Mouse (Mus musculus) frontal cortex, adult (tissue): ENCODE data around the gene Msi2.

Experiments
- ATAC-seq: cut with Nextera tagmentation; 2 replicates; pipeline ENCODE4 v1.9.2; 2017; ENCODE audit warnings: mild to moderate bottlenecking, moderate library complexity, mixed read lengths; ENCODE audit not compliant: low TSS enrichment

Msi2 gene

DNA sequence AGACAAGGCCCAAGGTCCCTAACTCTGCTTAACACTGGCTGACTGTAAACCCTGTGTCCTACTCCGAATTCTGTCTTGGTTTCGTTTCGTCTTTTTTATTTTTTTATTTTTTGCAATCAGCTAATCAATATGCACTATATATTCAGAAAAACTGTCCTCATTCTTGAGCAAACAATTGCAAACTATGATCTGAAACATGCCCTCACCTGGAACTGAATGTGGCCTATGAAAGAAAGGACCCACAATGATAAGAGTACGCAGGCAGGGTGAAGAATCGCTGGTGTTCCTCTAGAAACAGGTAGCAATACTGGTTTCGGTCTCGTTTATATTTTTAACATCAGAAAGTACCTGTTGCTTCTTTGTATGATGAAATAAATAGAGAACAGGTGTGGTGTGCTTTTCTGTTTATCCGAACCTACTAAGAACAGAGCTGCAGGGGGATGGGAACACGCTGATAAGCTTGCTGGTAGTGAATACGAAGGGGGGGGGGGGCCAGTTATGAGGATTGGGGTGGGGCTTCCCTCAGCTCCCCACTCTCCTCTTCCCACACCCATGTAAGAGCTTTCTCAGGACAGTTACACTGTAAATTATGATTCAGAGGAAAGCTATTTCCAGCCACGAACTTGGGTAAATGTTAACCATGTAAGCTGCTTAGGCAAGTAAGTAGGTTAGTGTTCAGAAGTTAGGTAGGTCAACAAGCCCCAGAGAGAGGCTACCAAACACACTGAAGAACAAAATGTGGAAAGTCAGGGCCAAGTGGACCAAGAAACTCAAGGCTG lies 103.6 kb downstream of the Msi2 start:
- no peak for ATAC-seq

DNA sequence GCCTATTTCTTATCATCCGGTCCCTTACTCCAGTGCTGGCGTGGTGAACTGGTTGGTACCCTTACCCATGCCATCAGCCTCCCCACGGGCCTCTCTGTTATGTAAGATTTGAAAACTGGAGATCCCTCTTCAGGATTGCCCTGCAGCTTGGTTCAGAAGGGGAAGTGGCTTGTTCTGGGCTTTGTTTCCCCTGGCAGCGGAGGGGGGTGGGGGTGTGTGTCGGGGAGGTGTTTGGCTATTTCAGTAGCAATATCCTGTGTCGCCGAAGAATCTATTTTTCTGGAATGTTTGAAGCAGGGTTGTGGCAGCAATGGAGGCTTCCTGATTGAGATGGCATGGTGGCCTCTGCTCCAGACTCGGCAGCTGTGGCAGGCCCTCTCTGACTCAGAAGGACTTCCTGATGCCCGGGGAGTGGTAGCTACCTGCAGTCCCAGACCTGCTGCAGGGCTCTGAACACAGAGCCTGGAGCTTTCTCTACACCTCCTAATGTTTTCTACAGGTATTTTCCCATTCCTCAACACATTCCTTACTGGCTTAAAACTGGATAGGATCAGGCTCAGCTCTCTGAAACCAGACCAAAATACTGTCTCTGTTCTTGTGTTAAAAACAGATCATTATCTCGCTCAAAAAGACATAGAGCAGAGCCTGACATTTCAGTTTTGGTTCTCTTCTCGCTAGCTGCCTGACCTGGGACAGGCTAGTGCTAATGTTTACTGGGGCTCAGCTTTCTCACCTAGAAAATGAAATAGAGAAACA lies 104.4 kb downstream of the Msi2 start:
- no peak for ATAC-seq

DNA sequence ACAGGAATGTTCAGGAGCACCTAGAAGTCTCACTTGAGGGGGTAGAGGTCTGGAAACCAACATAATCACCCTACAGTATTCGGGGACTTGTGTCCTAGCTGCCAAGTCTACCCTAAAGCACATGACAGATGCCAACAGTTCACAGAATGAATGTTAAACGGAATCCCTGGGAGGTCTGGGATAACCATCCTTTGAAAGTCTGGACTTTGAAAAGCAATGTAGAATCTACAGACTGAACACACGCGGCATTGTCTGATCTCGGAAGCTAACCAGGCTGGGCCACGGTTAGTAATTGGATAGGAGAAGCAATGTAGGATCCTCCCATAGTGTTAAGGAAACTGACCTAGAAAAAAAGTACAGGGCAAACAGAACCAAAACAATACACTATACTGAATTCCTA lies 105.3 kb downstream of the Msi2 start:
- ATAC-seq, result no peak

DNA sequence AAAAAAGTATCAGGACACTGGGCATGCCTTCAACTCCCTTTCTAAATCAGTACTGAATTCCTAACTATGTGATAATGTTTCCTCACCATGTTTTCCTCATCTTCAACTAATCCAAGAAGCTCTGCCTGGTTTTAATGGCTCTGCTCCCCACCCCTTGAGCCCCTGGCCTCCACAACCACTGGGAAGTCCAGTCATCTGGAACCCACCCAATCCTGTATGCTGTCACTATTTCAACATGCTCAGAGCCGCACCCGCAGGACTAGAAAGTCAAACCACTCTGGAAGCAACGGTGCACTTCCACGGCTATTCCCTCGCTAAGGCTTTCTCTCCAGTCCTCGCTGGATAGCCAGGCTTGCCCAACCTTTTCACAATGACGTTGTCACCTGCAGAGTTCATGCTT lies 106.2 kb downstream of the Msi2 start:
- ATAC-seq, result no peak

DNA sequence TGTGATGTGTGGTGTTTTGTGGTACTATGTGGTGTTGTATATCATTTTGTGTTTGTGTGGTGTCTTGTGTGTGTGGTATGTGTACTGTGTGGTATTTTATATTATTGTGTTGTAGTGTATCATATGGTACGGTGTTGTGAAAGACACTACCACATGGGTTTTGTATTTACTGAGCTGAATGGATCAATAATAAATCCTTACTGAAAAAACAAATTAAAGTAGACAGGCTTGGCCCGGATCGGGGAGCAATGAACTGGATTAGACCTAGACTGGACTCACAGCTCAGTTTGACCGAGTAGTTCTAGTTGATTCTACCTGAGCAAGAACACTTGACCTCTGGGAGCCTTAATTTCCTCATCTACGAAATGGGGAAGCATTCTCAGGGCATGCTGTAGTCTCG lies 107.5 kb downstream of the Msi2 start:
- no peak for ATAC-seq

DNA sequence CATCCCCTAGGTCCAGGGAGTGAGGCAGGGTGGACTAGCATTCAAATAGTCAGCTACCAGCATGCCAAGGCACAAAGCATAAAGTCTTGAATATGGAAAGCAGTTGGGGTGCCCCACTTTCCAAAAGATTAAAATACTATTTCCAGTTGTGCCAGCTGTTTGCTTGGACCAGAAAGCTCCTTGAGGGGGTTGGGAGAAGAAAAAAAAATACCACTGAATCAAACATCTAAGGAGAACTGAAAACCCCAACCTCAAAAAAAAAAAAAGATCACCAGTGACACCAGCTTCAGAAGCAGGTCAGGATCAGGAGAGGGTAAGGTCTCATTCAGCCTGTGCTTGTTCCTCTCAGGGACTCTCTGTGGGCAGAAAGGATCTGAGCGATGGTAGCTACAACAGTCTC lies 108.2 kb downstream of the Msi2 start:
- ATAC-seq, result no peak

DNA sequence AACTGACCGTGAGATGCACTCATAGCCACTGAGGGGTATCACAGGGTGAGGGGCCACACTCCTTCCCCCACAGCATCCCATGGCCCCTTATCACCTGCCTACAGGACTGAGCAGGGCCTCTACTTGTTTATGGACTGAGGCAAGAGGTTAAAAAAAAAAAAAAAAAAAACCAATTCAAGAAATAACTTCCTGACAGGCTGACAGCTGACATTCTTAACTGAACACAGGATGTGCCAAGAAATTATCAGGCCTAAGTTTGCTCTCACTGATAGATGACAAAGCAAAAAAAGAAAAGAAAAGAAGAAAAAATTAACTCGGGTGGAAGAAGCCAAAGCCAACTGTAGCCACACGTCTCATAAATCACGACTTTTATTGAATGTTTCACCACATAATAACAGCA lies 109.7 kb downstream of the Msi2 start:
- ATAC-seq, result no peak

DNA sequence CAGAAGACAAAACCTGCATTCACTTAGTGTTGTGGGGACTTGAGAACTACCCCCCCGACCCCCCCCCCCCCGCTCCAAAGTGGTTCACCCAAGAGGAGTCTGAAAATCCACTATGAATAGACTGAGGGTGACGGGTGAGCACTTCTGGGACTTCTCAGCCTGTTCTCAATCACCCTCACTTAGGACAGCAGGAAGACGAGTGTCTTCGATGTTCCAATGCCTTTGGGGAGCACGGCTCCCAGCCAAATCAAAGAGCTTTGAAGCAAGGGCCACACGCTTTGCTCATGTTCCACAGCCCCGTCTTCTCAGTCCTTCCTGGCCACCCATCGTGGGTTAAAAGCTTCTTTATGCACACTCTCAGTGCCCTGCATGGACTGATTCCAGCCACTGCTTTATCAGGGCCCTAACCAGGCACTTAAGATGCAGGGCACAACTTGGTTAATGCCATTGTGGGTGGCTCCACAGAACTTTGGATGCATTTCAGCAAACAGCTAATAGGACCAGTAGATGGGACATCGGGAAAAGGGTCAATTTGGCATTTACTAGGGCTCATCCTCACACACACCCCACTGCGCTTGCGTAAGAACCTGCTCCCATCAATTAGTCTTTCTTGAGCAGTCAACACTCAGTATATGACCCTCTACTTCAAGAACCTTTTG lies 110.5 kb downstream of the Msi2 start:
- no peak; the same call in 1 of the 2 replicates for ATAC-seq

DNA sequence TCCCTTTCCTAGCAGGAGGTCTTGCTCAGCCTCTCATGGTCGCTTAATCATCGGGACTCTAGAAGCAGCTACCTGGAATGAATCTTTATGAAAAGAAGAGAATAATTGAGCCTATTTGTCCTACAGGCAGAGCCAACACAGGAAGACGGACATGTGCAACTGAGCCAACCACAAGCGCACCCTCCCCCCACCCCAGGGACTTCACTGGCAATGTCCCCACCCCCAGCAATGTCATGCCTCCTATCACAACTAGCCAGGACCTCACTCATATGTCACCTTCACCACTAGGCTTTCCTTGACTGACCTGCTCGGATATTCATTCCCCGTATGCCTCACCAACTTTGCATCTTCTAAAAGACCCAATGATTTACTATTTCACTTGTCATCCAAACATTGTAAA lies 112.5 kb downstream of the Msi2 start:
- no peak for ATAC-seq

DNA sequence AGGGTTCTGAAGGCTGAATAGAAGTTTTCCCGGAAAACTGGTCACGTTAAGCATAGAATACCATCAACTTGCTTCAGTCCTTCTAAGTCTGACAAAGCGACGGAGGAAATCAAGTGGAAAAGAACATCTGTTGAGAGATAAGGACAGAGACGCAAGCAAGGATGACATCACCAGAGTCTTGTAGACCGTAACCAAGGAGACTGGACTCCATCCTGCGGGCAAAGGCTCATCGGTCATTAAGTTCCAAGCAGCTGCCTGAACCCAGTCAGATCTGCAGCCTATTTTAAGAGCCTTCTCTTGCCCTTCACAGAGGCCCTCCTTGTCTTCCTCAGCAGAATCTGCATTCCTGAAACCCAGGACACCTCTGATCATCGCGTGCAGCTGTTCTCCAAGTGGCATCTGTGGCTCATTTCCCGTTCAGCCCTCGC lies 113.2 kb downstream of the Msi2 start:
- ATAC-seq, result no peak

DNA sequence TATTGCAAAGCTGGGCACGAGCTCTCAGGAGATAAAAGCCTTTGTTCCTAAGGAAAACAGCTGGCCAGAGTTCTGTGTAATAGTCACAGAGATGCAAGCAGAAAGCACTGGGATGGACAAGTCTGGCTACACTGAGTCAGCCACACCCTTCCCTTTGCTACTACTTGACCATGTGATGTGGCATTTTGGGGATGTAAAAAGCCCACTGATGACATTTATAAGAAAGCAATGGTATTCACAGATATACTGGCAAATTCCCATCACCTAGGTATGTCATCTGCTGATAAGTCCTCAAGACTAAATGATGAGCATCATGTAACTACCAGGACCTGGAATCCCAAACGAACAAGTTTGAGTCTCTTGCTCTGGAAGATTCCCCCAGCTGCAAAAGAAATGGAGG lies 113.7 kb downstream of the Msi2 start:
- ATAC-seq, result no peak

DNA sequence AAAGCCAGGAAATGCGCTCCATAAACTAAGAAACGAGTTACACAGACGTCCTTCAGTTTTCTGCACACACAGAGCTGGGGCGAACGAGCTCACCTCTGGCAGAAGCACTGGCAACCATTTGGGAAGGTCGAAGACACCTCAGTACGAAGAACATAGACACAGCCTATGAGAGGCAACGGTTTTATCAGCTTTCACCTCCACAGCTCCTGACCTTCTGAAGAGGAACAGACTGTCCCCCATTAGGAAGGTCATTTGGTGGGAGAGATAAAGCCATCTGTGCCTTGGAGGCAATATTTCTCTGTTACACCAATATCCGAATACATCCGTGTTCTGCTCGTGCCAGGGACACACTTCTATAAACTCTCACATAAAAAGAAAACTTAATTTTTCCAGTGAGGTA lies 114.9 kb downstream of the Msi2 start:
- ATAC-seq, result no peak

DNA sequence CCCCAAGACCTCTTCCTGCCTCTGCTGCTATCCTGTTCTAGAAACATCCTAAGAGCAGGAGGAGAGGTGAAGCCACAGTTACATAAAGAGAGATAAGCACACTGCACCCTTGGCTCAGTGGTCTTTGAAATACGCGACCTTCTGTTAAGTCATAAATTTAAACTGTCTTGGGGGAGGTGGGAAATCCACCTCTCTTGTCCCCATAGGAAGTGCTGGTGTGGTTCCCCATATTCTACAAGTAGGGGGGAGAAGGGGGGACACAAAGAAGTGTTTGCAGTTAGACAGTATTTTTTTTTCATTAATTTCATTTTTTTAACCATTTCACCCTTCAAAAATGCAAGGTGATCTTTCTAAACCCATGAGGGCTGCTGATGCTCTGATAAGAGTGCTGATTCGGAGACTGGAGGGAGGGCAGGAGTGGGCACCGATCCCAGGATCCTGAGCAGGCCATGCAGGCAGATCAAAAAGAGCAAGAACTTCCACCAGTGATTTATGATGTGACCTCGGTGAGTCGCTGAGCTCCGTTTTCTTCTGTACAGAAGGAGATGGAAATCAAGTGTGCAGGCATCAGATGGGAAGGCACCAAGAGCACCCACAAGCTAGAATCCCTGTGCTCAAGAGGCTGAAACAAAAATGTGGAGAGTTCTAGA lies 115.7 kb downstream of the Msi2 start:
- no peak for ATAC-seq

DNA sequence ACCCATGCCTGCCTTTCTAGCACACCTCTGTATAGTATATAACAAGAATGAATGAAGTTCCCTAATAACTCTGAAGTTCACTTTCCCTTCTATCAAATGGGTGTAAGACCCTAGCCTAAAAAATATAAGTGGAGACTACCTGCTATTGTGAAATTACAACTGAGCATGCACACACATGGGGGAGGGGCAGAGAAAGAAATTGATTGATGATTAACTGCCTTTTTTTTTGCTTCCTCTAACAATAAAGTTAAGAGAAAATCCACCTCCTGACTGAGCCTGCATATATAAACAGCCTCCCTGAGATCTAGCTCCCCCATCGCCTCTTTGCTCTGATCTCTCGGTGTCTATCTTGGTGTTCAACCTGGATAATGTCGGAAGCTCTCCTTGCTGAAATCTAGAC lies 118.1 kb downstream of the Msi2 start:
- no peak for ATAC-seq

DNA sequence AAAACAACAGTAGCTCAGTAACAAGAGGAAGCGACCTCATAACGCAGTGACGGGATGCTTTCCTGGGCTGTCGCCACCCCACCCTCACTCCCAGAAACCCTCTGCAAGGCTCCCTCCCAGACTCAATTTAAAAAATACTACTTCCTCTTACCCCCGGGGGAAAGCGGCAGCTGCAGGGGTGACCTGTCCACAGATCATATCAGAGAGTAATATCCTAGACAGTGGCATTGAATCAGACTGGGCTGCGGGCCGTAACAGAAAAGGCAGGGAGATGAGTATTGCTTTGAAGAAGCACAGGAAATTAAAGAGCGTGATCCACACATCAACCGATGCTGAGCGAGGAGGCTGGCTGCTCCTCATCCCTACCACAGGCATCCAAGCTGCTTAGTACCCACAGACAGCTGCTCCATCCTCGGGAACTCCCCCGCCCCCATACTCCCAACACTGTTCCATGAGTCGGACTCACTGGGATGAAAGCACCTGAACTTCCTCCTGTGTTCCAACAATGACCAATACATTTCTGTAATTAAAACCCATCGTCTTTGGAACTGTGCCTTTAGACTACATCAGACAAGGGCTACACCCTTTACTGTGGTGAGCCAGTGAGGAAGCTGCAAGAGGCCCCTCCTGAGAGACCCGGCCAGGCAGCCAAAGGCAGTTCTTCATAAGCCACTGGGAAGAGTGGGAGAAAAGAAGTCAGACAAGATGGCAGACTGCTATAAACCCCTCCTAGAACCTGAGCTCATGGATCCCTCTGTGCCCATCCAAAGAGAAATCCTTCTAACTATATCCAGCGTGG lies 118.8 kb downstream of the Msi2 start:
- peak; percentile 95 for ATAC-seq

DNA sequence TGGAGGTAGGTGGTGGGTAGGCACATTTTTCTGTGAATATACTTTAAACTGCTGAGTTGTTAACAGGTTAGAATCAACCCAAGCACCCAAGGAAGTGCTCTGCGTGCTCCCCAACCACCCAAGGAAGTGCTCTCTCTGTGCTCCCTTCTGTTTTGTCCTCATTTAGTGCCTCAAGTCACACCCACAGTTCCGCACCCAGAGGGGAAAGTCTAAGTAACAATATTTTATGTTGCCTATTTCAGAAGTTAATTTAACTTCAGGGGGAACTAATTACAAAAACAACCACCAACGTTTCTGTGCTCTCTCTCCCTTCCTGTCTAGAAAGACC lies 119.5 kb downstream of the Msi2 start:
- ATAC-seq, result no peak

DNA sequence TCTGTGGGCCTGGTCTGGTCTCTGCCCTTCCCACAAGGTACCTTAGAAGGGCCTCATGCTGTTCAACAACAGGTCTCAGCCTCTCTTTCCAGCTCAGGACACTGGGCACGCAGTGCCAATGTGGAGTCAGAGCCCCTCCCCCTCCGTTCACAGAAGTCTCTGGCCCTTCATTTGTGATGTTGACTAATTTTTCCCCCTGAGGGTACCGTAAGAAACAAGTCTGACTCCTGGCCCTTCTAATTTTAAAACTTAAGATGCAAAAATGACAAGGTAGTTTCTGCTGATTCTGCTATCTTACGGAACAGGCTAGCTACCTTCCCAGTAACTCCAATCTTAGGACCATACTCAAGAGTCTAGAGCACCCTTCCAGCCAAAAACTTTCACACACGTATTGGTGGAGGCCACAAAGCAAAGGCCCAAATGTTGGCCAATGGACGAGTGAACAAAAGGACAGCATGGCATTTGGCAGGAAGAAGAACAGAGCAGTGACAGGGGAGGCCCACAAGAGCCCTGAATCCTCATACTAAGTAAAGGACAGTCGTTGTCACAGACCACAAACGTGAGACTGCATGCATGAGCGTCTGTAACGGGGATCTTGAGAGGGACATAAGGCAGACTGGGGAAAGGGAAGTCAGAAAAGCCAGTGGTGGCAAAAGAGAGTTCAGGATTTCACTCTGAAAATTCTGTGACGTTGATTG lies 120.0 kb downstream of the Msi2 start:
- ATAC-seq, result no peak

DNA sequence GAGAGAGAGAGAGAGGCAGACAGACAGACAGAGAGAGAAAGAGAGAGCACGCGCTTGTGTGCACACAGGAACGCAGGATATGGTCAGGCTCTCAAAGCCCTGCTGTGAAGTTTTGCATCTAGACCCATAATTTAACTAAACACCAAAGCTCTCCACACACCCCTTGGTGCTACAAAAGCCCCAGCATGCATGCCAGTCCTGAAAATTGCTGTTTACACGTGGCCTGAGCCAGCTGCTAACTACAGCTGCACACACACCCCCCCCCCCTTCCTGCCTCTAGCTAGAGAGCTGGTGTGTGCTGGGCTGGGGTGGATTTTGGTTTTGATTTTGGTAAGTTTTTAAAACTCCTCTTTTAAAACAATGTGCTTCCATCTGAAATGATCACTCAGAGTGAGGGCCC lies 122.7 kb downstream of the Msi2 start:
- ATAC-seq, result no peak

DNA sequence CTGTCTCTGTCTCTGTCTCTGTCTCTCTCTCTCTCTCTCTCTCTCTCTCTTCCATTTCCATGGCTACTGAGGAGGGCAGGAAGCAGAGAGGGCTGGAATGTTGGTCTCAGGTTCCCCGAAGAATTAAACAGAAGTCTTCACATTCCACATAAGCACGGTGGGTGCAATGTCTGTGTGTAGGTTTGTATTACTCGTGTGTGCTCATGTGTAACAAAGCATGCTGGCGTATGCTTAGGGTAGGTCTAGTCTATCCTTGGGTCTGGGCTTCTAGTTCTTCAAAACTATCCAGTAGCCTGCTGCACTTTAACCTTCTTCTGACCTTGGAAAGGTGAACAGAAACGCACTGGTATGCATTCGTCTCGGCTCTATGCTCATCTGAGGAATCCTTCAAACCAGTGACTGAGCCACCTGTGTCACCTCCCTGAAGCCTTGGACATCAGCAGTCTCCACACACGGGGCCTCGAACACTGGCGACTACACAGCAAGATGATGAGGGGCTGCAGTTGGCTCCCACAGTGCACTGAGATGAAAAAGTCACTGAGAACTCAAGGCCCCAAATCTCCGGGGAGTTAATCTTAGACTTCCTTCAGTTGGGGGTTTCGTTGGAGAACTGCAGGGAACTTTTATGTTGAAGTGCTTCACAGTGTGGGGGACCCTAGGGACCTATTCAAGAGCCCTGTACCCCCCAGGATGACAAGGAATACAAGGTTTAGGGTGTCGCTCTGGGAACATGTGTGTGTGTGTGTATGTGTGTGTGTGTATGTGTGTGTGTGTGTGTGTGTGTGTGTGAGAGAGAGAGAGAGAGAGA lies 123.3 kb downstream of the Msi2 start:
- no peak for ATAC-seq

DNA sequence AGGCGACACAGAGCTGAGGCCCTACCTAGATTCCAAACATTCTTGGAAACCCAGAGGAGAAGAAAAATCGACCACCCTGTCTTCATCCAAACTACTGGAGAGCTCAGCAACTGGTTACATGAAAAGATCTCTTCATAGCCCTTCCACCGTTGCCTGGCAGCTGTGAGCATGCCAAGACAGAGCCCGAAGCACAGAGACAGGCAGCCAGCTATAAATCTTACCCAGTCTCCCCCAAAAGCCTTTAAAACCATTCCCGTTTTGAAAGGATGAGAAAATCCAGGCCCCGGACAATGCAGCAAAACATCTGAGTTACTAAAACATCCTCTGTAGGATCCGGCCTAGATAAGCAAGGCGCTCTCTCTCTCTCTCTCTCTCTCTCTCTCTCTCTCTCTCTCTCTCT lies 124.3 kb downstream of the Msi2 start:
- no peak for ATAC-seq
